Mouse (Mus musculus) kidney, embryonic 16.5 days (tissue): Measurements from ENCODE around the gene Clnk. TPM values are rescaled to one million over a fixed set of nuclear protein-coding genes. Genes with fewer than 3 reads are reported as not detected.

Source experiments
- ATAC-seq: fragments of 200-750 bp; cut with Nextera tagmentation; 2 replicates; pipeline ENCODE4 v1.8.0; 2017; ENCODE audit warnings: moderate TSS enrichment; ENCODE audit not compliant: low FRiP score, low TSS enrichment
- H3K27ac ChIP-seq: fragments of 300-500 bp; sonication (generic); 2 replicates; pipeline ENCODE4 v1.5.1; 2014; ENCODE audit warnings: low read length
- H3K27me3 ChIP-seq: fragments of 300-500 bp; sonication (generic); 2 replicates; pipeline ENCODE4 v1.6.1; 2014; ENCODE audit warnings: low read length, control low read depth, mixed read lengths; ENCODE audit not compliant: insufficient read depth
- H3K36me3 ChIP-seq: fragments of 300-500 bp; sonication (generic); 2 replicates; pipeline ENCODE4 v1.6.1; 2014; ENCODE audit warnings: low read length, control low read depth, mixed read lengths; ENCODE audit not compliant: insufficient read depth
- H3K4me1 ChIP-seq: fragments of 300-500 bp; sonication (generic); 2 replicates; pipeline ENCODE4 v1.6.1; 2014; ENCODE audit warnings: low read length, control low read depth, mixed read lengths; ENCODE audit not compliant: insufficient read depth
- H3K4me2 ChIP-seq: fragments of 300-500 bp; sonication (generic); replicated peaks from 2 replicates; pipeline ENCODE4 v1.6.1; 2014; ENCODE audit warnings: low read depth, low read length
- H3K4me3 ChIP-seq: fragments of 300-500 bp; sonication (generic); 2 replicates; pipeline ENCODE4 v1.5.1; 2014; ENCODE audit warnings: mild to moderate bottlenecking, low read length
- H3K9ac ChIP-seq: fragments of 300-500 bp; sonication (generic); replicated peaks from 2 replicates; pipeline ENCODE4 v1.6.1; 2014; ENCODE audit warnings: low read length
- H3K9me3 ChIP-seq: fragments of 300-500 bp; sonication (generic); 2 replicates; pipeline ENCODE4 v1.6.1; 2016; ENCODE audit warnings: low read length, control low read depth
- WGBS: fragments of 180-500 bp; shearing (Covaris S2); extraction: QIAGEN DNeasy Blood & Tissue Kit; methylation state at CpG from one replicate; pipeline ENCODE4 v1.1.7; 2014; 5-methylcytosine and 5-hydroxymethylcytosine counted together
- polyA plus RNA-seq: library from polyadenylated mRNA; unstranded; fragments of >200 nt; fragmentation: Nextera tagmentation; extraction: Ambion mirVana; gene quantifications from 2 replicates; pipeline ENCODE4 v1.2.1, GENCODE M21; 2015

Gene Clnk
- polyA plus RNA-seq, 1 experiment from 2014 or later = not detected

GRCm38 (mm10) chr5:38781813-38782212 is 94.8 kb downstream of the Clnk start:
- no peaks in the 10 kb centered on the region for H3K36me3 ChIP-seq
- WGBS = 22% methylated on average over 4 of the region's 4 CpGs
- H3K27ac ChIP-seq = no peak overlapping the region
- H3K4me3 ChIP-seq = no peak overlapping the region
- no peak overlapping the region for H3K9ac ChIP-seq
- H3K4me2 ChIP-seq = peak overlapping the region; percentile 13; the same call in 1 of the 2 replicates
- ATAC-seq = no peak
- H3K9me3 ChIP-seq = no peaks in the 10 kb centered on the region
- no peaks in the 10 kb centered on the region for H3K4me1 ChIP-seq
- H3K27me3 ChIP-seq = no peaks in the 10 kb centered on the region

GRCm38 (mm10) chr5:38780631-38781030 is 96.0 kb downstream of the Clnk start:
- 55% methylated on average over 8 of the region's 8 CpGs for whole genome bisulfite sequencing
- H3K4me1 ChIP-seq = no peaks in the 10 kb centered on the region
- no peak overlapping the region for H3K4me3 ChIP-seq
- no peak overlapping the region for H3K27ac ChIP-seq
- H3K9ac ChIP-seq = no peak overlapping the region
- no peaks in the 10 kb centered on the region for H3K27me3 ChIP-seq
- no peaks in the 10 kb centered on the region for H3K9me3 ChIP-seq
- no peaks in the 10 kb centered on the region for H3K36me3 ChIP-seq
- no peak for ATAC-seq
- no peak overlapping the region for H3K4me2 ChIP-seq

- no peaks in the 10 kb centered on the region for H3K9me3 ChIP-seq
- H3K36me3 ChIP-seq = no peaks in the 10 kb centered on the region
- no peak overlapping the region for H3K27ac ChIP-seq
- no peak overlapping the region for H3K9ac ChIP-seq
- no peaks in the 10 kb centered on the region for H3K4me1 ChIP-seq
- ATAC-seq = no peak
- H3K27me3 ChIP-seq = no peaks in the 10 kb centered on the region
- H3K4me2 ChIP-seq = no peak overlapping the region
- 89% methylated on average over 3 of the region's 3 CpGs for WGBS
- no peak overlapping the region for H3K4me3 ChIP-seq
These were observed 96.6 kb downstream of the Clnk start for GRCm38 (mm10) chr5:38780045-38780444.

- Histone ChIP-seq H3K9me3 (no peaks in the 10 kb centered on the region), H3K27me3 (no peaks in the 10 kb centered on the region), H3K4me2 (no peak overlapping the region), H3K4me1 (no peaks in the 10 kb centered on the region), H3K4me3 (no peak overlapping the region), H3K9ac (no peak overlapping the region), H3K36me3 (no peaks in the 10 kb centered on the region), H3K27ac (no peak overlapping the region)
- ATAC-seq = no peak
- WGBS = 78% methylated on average over 10 of the region's 10 CpGs
These were observed 101.1 kb downstream of the Clnk start for GRCm38 (mm10) chr5:38775500-38775899.

- H3K9ac ChIP-seq = no peak overlapping the region
- no peak for ATAC-seq
- no peak overlapping the region for H3K27ac ChIP-seq
- H3K27me3 ChIP-seq = no peaks in the 10 kb centered on the region
- 20% methylated on average over 3 of the region's 3 CpGs for WGBS
- H3K4me2 ChIP-seq = no peak overlapping the region
- no peaks in the 10 kb centered on the region for H3K36me3 ChIP-seq
- H3K4me1 ChIP-seq = no peaks in the 10 kb centered on the region
- no peaks in the 10 kb centered on the region for H3K9me3 ChIP-seq
- H3K4me3 ChIP-seq = no peak overlapping the region
These were observed 121.7 kb downstream of the Clnk start for GRCm38 (mm10) chr5:38754950-38755349.

- no peaks in the 10 kb centered on the region for H3K36me3 ChIP-seq
- H3K4me2 ChIP-seq = no peak overlapping the region
- no peak for ATAC-seq
- H3K27ac ChIP-seq = no peak overlapping the region
- no peaks in the 10 kb centered on the region for H3K4me1 ChIP-seq
- H3K9ac ChIP-seq = no peak overlapping the region
- H3K9me3 ChIP-seq = no peaks in the 10 kb centered on the region
- 27% methylated on average over 4 of the region's 4 CpGs for WGBS
- no peak overlapping the region for H3K4me3 ChIP-seq
- no peaks in the 10 kb centered on the region for H3K27me3 ChIP-seq
These were observed 123.9 kb downstream of the Clnk start for GRCm38 (mm10) chr5:38752749-38753148.

- Histone ChIP-seq H3K9me3 (no peaks in the 10 kb centered on the region), H3K36me3 (no peaks in the 10 kb centered on the region), H3K27ac (no peak overlapping the region), H3K4me1 (no peaks in the 10 kb centered on the region), H3K4me2 (no peak overlapping the region), H3K4me3 (no peak overlapping the region), H3K9ac (no peak overlapping the region), H3K27me3 (no peaks in the 10 kb centered on the region)
- WGBS = 70% methylated on average over 11 of the region's 11 CpGs
- ATAC-seq = no peak
These were observed 167.6 kb downstream of the Clnk start for GRCm38 (mm10) chr5:38708940-38709581.

GRCm38 (mm10) chr5:38707364-38708075 is 169.1 kb downstream of the Clnk start:
- Histone ChIP-seq H3K4me3 (no peak overlapping the region), H3K36me3 (no peaks in the 10 kb centered on the region), H3K4me1 (no peaks in the 10 kb centered on the region), H3K9ac (no peak overlapping the region), H3K9me3 (no peaks in the 10 kb centered on the region), H3K4me2 (no peak overlapping the region), H3K27me3 (no peaks in the 10 kb centered on the region), H3K27ac (no peak overlapping the region)
- WGBS = 64% methylated on average over 7 of the region's 7 CpGs
- ATAC-seq = no peak

- WGBS = 92% methylated on average over 6 of the region's 6 CpGs
- H3K9ac ChIP-seq = no peak overlapping the region
These were observed 173.7 kb downstream of the Clnk start for GRCm38 (mm10) chr5:38702941-38703340.

GRCm38 (mm10) chr5:38702091-38702490 is 174.5 kb downstream of the Clnk start:
- no peak overlapping the region for H3K27ac ChIP-seq
- H3K4me1 ChIP-seq = no peaks in the 10 kb centered on the region
- H3K4me3 ChIP-seq = no peak overlapping the region
- no peak for ATAC-seq
- no peaks in the 10 kb centered on the region for H3K27me3 ChIP-seq
- 76% methylated on average over 2 of the region's 2 CpGs for WGBS
- H3K9ac ChIP-seq = no peak overlapping the region
- H3K9me3 ChIP-seq = no peaks in the 10 kb centered on the region
- H3K4me2 ChIP-seq = no peak overlapping the region
- H3K36me3 ChIP-seq = no peaks in the 10 kb centered on the region

More at GRCm38 (mm10) chr5:38702941-38703340, 173.7 kb downstream of the Clnk start:
- no peak overlapping the region for H3K4me2 ChIP-seq
- ATAC-seq = no peak
- H3K4me1 ChIP-seq = no peaks in the 10 kb centered on the region
- no peaks in the 10 kb centered on the region for H3K36me3 ChIP-seq
- no peak overlapping the region for H3K27ac ChIP-seq
- H3K4me3 ChIP-seq = no peak overlapping the region
- H3K27me3 ChIP-seq = no peaks in the 10 kb centered on the region
- H3K9me3 ChIP-seq = no peaks in the 10 kb centered on the region
